Mouse (Mus musculus): Measurements from ENCODE around the gene Stk4.

DNA sequence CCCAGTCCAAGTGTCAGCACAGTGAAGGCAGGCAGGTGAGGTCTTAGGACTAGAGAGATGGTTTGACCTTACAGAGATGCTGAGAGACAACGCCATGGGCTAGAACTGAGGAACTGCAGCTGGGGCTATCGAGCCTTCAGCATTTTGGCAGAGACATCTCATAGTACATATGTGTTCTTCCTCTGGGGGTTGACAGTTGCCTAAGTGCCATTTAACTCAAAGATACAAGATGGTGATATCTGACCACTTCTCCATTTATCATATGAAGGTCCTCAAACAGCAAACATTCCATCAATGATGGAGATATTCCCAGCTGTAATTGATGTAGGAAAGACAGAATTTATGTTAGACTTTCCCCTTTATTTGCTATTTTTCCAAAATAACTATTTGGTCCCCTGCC lies 57.2 kb downstream of the Stk4 start:
- TF ChIP-seq POLR2A (IDR thresholded peaks at IDR 0.05; ENCODE audit: low read depth, low read length) (no peak), CTCF (conservative IDR thresholded peaks at IDR 0.05 in 1 of 2, IDR thresholded peaks at IDR 0.05 in 1 of 2; ENCODE audit: low read depth in 2 of 2, low read length in 2 of 2) (no peak), USF2 (conservative IDR thresholded peaks at IDR 0.05; ENCODE audit: low read depth, low read length) (no peak), MAX (IDR thresholded peaks at IDR 0.05; ENCODE audit: low read length) (no peak), PAX5 (IDR thresholded peaks at IDR 0.05; ENCODE audit: low read length) (no peak)
